Mouse (Mus musculus) forebrain, embryonic 10.5 days (tissue): ENCODE results near the gene Olfr53. TPM values are rescaled to one million over a fixed set of nuclear protein-coding genes. Genes with fewer than 3 reads are reported as not detected.
"Not testable (repeated sequence)": the region's sequence is repeated elsewhere in the genome, so short reads cannot be mapped to it uniquely, and the experiment has no call there.

ENCODE experiments used
- DNase-seq: peaks from one replicate; pipeline ENCODE4 v3.0.0-alpha.2; 2017; ENCODE audit warnings: low spot score; ENCODE audit errors: extremely low spot score
- H3K27ac ChIP-seq: fragments of 300-500 bp; sonication (generic); 2 replicates; pipeline ENCODE4 v1.5.1; 2016; ENCODE audit warnings: mild to moderate bottlenecking
- H3K27me3 ChIP-seq: fragments of 300-500 bp; sonication (generic); 2 replicates; pipeline ENCODE4 v1.6.1; 2016; ENCODE audit warnings: mild to moderate bottlenecking; ENCODE audit not compliant: poor library complexity, severe bottlenecking
- H3K36me3 ChIP-seq: fragments of 300-500 bp; sonication (generic); replicated peaks from 2 replicates; pipeline ENCODE4 v1.6.1; 2016; ENCODE audit warnings: mild to moderate bottlenecking, moderate library complexity
- H3K4me1 ChIP-seq: fragments of 300-500 bp; sonication (generic); 2 replicates; pipeline ENCODE4 v1.6.1; 2016
- H3K4me3 ChIP-seq: fragments of 300-500 bp; sonication (generic); 2 replicates; pipeline ENCODE4 v1.5.1; 2016; ENCODE audit warnings: mild to moderate bottlenecking, moderate library complexity
- H3K9me3 ChIP-seq: fragments of 300-500 bp; sonication (generic); 2 replicates; pipeline ENCODE4 v1.6.1; 2016; ENCODE audit warnings: mild to moderate bottlenecking, moderate library complexity
- WGBS: fragments of 180-500 bp; shearing (Covaris S2); methylation state at CpG from one replicate; pipeline ENCODE4 v1.1.7; 2016; 5-methylcytosine and 5-hydroxymethylcytosine counted together
- polyA plus RNA-seq: library from polyadenylated mRNA; unstranded; fragments of >200 nt; fragmentation: Nextera tagmentation; extraction: Ambion mirVana; gene quantifications from 2 replicates; pipeline ENCODE4 v1.2.1, GENCODE M21; 2016

Gene Olfr53
- polyA plus RNA-seq: not detected in 2 replicates

GRCm38 (mm10) chr7:140646152-140646551, at the start of gene Olfr53:
Gene Olfr53, plus strand, starts transcription at chr7:140646452.
- no peaks in the 10 kb centered on the region for H3K36me3 ChIP-seq
- DNase-seq: no peak
- 83% methylated on average over 1 of the region's 1 CpGs for WGBS

GRCm38 (mm10) chr7:140600969-140601368, 45.3 kb upstream of the Olfr53 start, which contains the start of gene Olfr46:
Gene Olfr46, plus strand, starts transcription at chr7:140601269.
- WGBS: 78% methylated on average over 2 of the region's 2 CpGs
- not testable (repeated sequence) for DNase-seq, H3K4me3 ChIP-seq, H3K4me1 ChIP-seq, H3K36me3 ChIP-seq, H3K27ac ChIP-seq, H3K9me3 ChIP-seq, H3K27me3 ChIP-seq

More at GRCm38 (mm10) chr7:140646152-140646551, at the start of gene Olfr53:
- no peaks in the 10 kb centered on the region for H3K9me3 ChIP-seq
- no peaks in the 10 kb centered on the region for H3K4me1 ChIP-seq
- H3K27me3 ChIP-seq: no peaks in the 10 kb centered on the region
- H3K4me3 ChIP-seq: no peak within 1 kb of the TSS
- H3K27ac ChIP-seq: no peak within 1 kb of the TSS

- not testable (repeated sequence) for H3K36me3 ChIP-seq, DNase-seq
- 93% methylated on average over 3 of the region's 3 CpGs for WGBS
Measured at GRCm38 (mm10) chr7:140628670-140629069, 17.6 kb upstream of the Olfr53 start, which contains the start of gene Olfr61. Gene Olfr61, plus strand, starts transcription at chr7:140628970.

GRCm38 (mm10) chr7:140630559-140630958, 15.7 kb upstream of the Olfr53 start:
- H3K4me3 ChIP-seq: no peak overlapping the region
- H3K27ac ChIP-seq: no peak overlapping the region
- H3K4me1 ChIP-seq: no peaks in the 10 kb centered on the region
- no peaks in the 10 kb centered on the region for H3K9me3 ChIP-seq
- H3K36me3 ChIP-seq: no peaks in the 10 kb centered on the region
- no peaks in the 10 kb centered on the region for H3K27me3 ChIP-seq
- no peak for DNase-seq
- WGBS: 74% methylated on average over 1 of the region's 1 CpGs

More at GRCm38 (mm10) chr7:140628670-140629069, 17.6 kb upstream of the Olfr53 start, which contains the start of gene Olfr61:
- H3K4me1 ChIP-seq, H3K4me3 ChIP-seq, H3K27ac ChIP-seq, H3K27me3 ChIP-seq, H3K9me3 ChIP-seq: not testable (repeated sequence)

GRCm38 (mm10) chr7:140659630-140660029, 13.4 kb downstream of the Olfr53 start, which contains the start of gene Olfr539:
Gene Olfr539, plus strand, starts transcription at chr7:140659930.
- no peaks in the 10 kb centered on the region for H3K4me1 ChIP-seq
- no peaks in the 10 kb centered on the region for H3K36me3 ChIP-seq
- WGBS: 75% methylated on average over 4 of the region's 4 CpGs
- no peak within 1 kb of the TSS for H3K4me3 ChIP-seq
- DNase-seq: no peak
- no peaks in the 10 kb centered on the region for H3K9me3 ChIP-seq
- H3K27me3 ChIP-seq: no peaks in the 10 kb centered on the region
- no peak within 1 kb of the TSS for H3K27ac ChIP-seq

GRCm38 (mm10) chr7:140670693-140671092, 24.4 kb downstream of the Olfr53 start:
- not testable (repeated sequence) for H3K9me3 ChIP-seq, H3K36me3 ChIP-seq, H3K4me1 ChIP-seq, H3K27ac ChIP-seq, H3K4me3 ChIP-seq, H3K27me3 ChIP-seq, DNase-seq
- 92% methylated on average over 3 of the region's 3 CpGs for WGBS

- Histone ChIP-seq H3K36me3 (no peaks in the 10 kb centered on the region), H3K4me3 (peak overlapping the region; percentile 14; the same call in 1 of the 2 replicates), H3K27ac (no peak overlapping the region), H3K9me3 (peaks cover 6% of the 10 kb centered on the region), H3K4me1 (peaks cover 6% of the 10 kb centered on the region), H3K27me3 (no peaks in the 10 kb centered on the region)
- 5% methylated on average over 6 of the region's 6 CpGs for WGBS
- DNase-seq: no peak
Measured at GRCm38 (mm10) chr7:140675863-140676262, 29.6 kb downstream of the Olfr53 start.

- H3K27ac ChIP-seq, H3K9me3 ChIP-seq, H3K27me3 ChIP-seq, H3K4me3 ChIP-seq, H3K36me3 ChIP-seq, DNase-seq, H3K4me1 ChIP-seq: not testable (repeated sequence)
- 65% methylated on average over 4 of the region's 4 CpGs for WGBS
Measured at GRCm38 (mm10) chr7:140679591-140679990, 33.3 kb downstream of the Olfr53 start.

- no peak for DNase-seq
- Histone ChIP-seq H3K36me3 (no peaks in the 10 kb centered on the region), H3K27me3 (no peaks in the 10 kb centered on the region), H3K4me1 (no peaks in the 10 kb centered on the region), H3K9me3 (peaks cover 6% of the 10 kb centered on the region), H3K4me3 (no peak within 1 kb of the TSS), H3K27ac (no peak within 1 kb of the TSS)
- 90% methylated on average over 1 of the region's 1 CpGs for WGBS
Measured at GRCm38 (mm10) chr7:140681651-140682050, 35.4 kb downstream of the Olfr53 start, which contains the start of gene Olfr45. Gene Olfr45, plus strand, starts transcription at chr7:140681951.

- Histone ChIP-seq H3K27ac (no peak within 1 kb of the TSS), H3K27me3 (no peaks in the 10 kb centered on the region), H3K36me3 (no peaks in the 10 kb centered on the region), H3K9me3 (no peaks in the 10 kb centered on the region), H3K4me3 (no peak within 1 kb of the TSS), H3K4me1 (no peaks in the 10 kb centered on the region)
- DNase-seq: no peak
Measured at GRCm38 (mm10) chr7:140696967-140697366, 50.7 kb downstream of the Olfr53 start, which contains the start of gene Olfr541. Gene Olfr541, plus strand, starts transcription at chr7:140697267.

Other genes starting within 250 kb of the Olfr53 start
- gene Olfr531, start 243.5 kb upstream of the Olfr53 start, polyA plus RNA-seq: 0.05 TPM in 1 of 2 replicates, not detected in the other
- not detected in 2 replicates for gene Olfr532, start 224.8 kb upstream of the Olfr53 start, polyA plus RNA-seq
- not detected in 2 replicates for gene Olfr533, start 183.1 kb upstream of the Olfr53 start, polyA plus RNA-seq
- not detected in 2 replicates for gene Olfr535, start 162.2 kb upstream of the Olfr53 start, polyA plus RNA-seq
- gene Olfr536, start 139.1 kb upstream of the Olfr53 start, polyA plus RNA-seq: not detected in 2 replicates
- not detected in 2 replicates for gene Olfr538, start 78.6 kb upstream of the Olfr53 start, polyA plus RNA-seq
- not detected in 2 replicates for gene Olfr46, start 45.2 kb upstream of the Olfr53 start, polyA plus RNA-seq
- not detected in 2 replicates for gene Olfr61, start 17.5 kb upstream of the Olfr53 start, polyA plus RNA-seq
- not detected in 2 replicates for gene Olfr539, start 13.5 kb downstream of the Olfr53 start, polyA plus RNA-seq
- gene Olfr45, start 35.5 kb downstream of the Olfr53 start, polyA plus RNA-seq: not detected in 2 replicates
- gene Olfr541, start 50.8 kb downstream of the Olfr53 start, polyA plus RNA-seq: not detected in 2 replicates
- gene Cyp2e1, start 117.3 kb downstream of the Olfr53 start, polyA plus RNA-seq: not detected in 2 replicates
- gene Syce1, start 141.4 kb downstream of the Olfr53 start, polyA plus RNA-seq: not detected in 2 replicates
- gene Zfp941, start 175.7 kb downstream of the Olfr53 start, polyA plus RNA-seq: 3.7 and 3.8 TPM in 2 replicates
- gene Urah, start 188.6 kb downstream of the Olfr53 start, polyA plus RNA-seq: 0.41 and 0.64 TPM in 2 replicates
- gene Scgb1c1, start 199.1 kb downstream of the Olfr53 start, polyA plus RNA-seq: not detected in 2 replicates
- gene Odf3, start 201.4 kb downstream of the Olfr53 start, polyA plus RNA-seq: not detected in 2 replicates
- gene Gm45785, start 209.9 kb downstream of the Olfr53 start, polyA plus RNA-seq: not detected in 2 replicates
- 51.3 and 57.6 TPM in 2 replicates for gene Ric8a, start 210.5 kb downstream of the Olfr53 start, polyA plus RNA-seq
- 21.2 and 22.5 TPM in 2 replicates for gene Bet1l, start 211.1 kb downstream of the Olfr53 start, polyA plus RNA-seq
- gene Psmd13, start 235.5 kb downstream of the Olfr53 start, polyA plus RNA-seq: 354 and 374 TPM in 2 replicates
- gene Sirt3, start 235.9 kb downstream of the Olfr53 start, polyA plus RNA-seq: 26.8 and 28.4 TPM in 2 replicates